Mouse (Mus musculus) urinary bladder, postnatal 0 days (tissue): Measurements from ENCODE around the gene Zfp385c. TPM values are rescaled to one million over a fixed set of nuclear protein-coding genes. Genes with fewer than 3 reads are reported as not detected.

Source experiments
- polyA plus RNA-seq: library from polyadenylated mRNA; unstranded; fragments of >200 nt; fragmentation: Nextera tagmentation; extraction: Ambion mirVana; gene quantifications from 2 replicates; pipeline ENCODE4 v1.2.1, GENCODE M21; 2015

Zfp385c gene
- polyA plus RNA-seq: 0.22 and 0.24 TPM in 2 replicates

GRCm38 (mm10) chr11:100692164-100692616 is at the start of gene Zfp385c:
Gene Zfp385c (minus strand): TSS chr11:100692455.

GRCm38 (mm10) chr11:100738066-100738604 is 45.9 kb upstream of the Zfp385c start, which contains the start of gene Rab5c:
Gene Rab5c (minus strand): TSS chr11:100738215.

DNA sequence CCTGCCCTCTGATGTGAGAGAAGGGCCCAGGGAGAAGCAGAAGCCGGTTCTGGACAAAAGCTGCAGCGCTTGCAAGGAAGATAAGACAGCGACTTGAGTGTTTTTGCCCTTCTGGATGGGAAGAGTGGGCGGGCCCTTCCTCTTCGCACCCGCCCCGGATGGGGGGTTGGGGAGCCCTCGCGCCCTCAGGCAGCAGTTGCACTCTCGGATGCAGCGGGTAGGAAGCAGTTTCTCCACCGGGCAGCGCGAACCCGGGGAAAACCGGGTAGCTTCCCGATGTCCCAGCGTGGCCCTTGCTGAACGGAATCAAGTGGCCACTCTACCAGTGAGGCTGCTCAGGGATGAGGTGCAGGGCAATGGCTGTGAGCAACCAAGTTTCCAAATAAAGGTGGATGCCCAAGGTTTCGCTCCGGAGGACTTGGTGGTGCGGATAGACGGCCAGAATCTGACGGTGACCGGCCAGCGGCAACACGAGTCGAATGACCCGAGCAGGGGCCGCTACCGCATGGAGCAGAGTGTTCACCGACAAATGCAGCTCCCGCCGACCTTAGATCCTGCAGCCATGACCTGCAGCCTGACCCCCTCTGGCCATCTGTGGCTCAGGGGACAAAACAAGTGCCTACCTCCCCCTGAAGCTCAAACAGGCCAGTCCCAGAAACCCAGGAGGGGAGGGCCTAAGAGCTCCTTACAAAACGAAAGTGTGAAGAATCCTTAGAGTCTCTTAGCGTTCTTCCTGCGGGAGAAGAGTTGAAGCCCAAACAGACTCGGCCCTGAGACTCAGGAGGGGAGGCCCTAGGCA is 21.7 kb upstream of the Zfp385c start, which contains the start of gene Hspb9:
Hspb9 (plus strand) TSS at position 116 of the 799 bp plus-strand sequence.

DNA sequence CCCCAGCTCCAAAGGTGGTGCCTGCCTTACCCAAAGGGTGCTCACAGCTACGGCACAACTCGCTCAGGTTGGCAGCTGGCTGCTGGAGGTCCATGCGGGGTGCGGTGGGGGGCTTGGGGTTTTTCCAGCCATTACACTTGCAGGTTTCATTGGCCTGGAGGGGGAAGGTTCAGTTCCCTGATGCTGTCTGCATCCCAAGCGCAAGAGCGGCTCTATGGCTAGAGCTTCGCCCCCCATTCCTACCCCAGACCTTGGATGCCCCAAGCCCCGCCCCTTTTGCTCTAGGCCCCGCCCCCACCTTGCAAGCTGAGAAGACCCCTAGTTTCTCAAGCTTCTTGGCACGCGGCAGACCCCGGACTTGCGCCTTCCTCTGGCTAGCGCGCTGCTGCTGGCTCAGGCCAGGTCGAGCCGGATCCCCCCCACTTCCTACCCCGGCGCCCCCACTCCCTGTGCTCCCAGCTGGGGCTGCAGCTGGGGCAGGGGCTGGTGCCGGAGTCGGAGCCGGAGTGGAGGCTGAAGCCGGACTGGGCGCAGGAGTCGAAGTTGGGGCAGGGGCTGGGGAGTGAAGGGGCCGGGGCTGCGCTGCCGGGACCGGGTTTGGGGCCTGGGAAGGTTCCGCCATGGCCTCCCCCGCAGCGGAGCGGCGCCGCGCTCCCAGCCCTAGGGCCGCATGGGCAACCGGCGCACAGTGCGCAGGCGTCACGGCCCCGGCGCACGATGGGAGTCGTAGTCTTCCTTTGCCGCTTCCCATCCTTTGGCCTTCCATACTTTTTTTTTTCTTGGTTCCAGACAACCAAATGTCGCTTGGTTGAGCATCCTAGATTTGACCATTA is 19.7 kb upstream of the Zfp385c start, which contains the start of gene Kat2a:
Kat2a (minus strand) TSS at position 683 of the 833 bp plus-strand sequence.

GRCm38 (mm10) chr11:100703851-100704531 is 11.7 kb upstream of the Zfp385c start, which contains the start of gene Dhx58:
Gene Dhx58 (minus strand): TSS chr11:100704271.

GRCm38 (mm10) chr11:100619982-100620381 is 72.3 kb downstream of the Zfp385c start, which contains the start of gene Dnajc7:
Gene Dnajc7 (minus strand): TSS chr11:100620168.

DNA sequence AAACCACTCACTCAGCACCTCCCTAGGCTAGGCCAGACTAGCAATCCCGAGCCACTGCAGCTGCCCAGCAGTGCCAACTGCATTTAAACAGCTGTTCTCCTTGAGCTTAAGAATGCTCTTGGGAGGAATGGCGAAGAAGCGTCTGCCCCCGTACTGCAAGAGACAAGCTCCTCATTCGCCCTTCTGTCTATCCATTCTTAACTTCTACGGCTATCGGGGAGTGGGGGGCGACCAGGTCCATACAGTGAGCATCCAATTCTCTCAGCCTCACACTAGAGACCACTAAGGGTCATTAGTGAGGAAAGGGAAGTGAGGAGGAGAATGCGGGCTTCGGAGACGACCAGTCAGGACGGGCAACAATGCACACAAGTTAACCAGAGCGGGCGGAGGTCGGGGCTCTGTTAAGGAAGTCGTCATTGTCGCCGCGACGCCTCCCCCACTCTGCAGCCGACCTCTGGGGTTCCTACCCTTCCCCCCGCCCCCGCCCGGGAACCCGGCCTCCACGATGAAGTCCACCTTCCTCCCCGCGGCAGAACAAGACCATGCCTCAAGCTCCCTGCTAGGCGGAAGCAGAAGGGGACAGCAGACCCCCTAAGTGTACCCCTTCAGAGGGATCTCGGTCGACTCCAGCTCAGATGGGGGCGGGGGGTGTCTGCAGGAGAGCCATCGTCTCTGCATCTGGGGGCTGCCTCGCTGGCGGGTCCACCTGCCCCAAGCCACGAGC is 73.3 kb downstream of the Zfp385c start, which contains the start of gene Nkiras2:
Nkiras2 (plus strand) TSS at position 484 of the 724 bp plus-strand sequence.

Other genes with a start within 250 kb of the Zfp385c start
- 4.9 TPM in 2 replicates for gene Klhl11, start 219.7 kb downstream of the Zfp385c start, polyA plus RNA-seq
- gene Acly, start 164.5 kb downstream of the Zfp385c start, polyA plus RNA-seq: 81.8 and 108 TPM in 2 replicates
- 0.18 and 0.28 TPM in 2 replicates for gene Ttc25, start 146.8 kb downstream of the Zfp385c start, polyA plus RNA-seq
- 62.8 and 69.7 TPM in 2 replicates for gene Cnp, start 117.6 kb downstream of the Zfp385c start, polyA plus RNA-seq
- gene Nkiras2, start 73.2 kb downstream of the Zfp385c start, polyA plus RNA-seq: 46.9 and 52.8 TPM in 2 replicates
- gene Dnajc7, start 72.3 kb downstream of the Zfp385c start, polyA plus RNA-seq: 95.8 and 98.6 TPM in 2 replicates
- 3.5 and 4.4 TPM in 2 replicates for gene Dhx58, start 11.8 kb upstream of the Zfp385c start, polyA plus RNA-seq
- gene Kat2a, start 20.0 kb upstream of the Zfp385c start, polyA plus RNA-seq: 18.9 and 19.5 TPM in 2 replicates
- 0.35 TPM in 1 of 2 replicates, not detected in the other for gene Hspb9, start 21.4 kb upstream of the Zfp385c start, polyA plus RNA-seq
- 20.9 and 21.9 TPM in 2 replicates for gene Rab5c, start 45.8 kb upstream of the Zfp385c start, polyA plus RNA-seq
- not detected in 2 replicates for gene Kcnh4, start 67.5 kb upstream of the Zfp385c start, polyA plus RNA-seq
- not detected in 2 replicates for gene Hcrt, start 70.5 kb upstream of the Zfp385c start, polyA plus RNA-seq
- 7.1 and 8.0 TPM in 2 replicates for gene Ghdc, start 78.5 kb upstream of the Zfp385c start, polyA plus RNA-seq
- gene Stat5b, start 158.3 kb upstream of the Zfp385c start, polyA plus RNA-seq: 12.8 and 15.7 TPM in 2 replicates
- 3.7 and 4.5 TPM in 2 replicates for gene Stat5a, start 166.9 kb upstream of the Zfp385c start, polyA plus RNA-seq
- 90.7 and 115 TPM in 2 replicates for gene Stat3, start 247.1 kb upstream of the Zfp385c start, polyA plus RNA-seq